In genomic region chr13:45683991-45684390, GRCm38 (mm10) we compare ENCODE assay signal across 16 mouse cellular contexts.
DNase-seq lines count a peak whose midpoint lies in the region; ATAC-seq and TF ChIP-seq lines count a peak whose summit lies in the region.
"Had no signal": no experiment of that assay in that cellular context is flagged by ENCODE, and none has a peak within 500 bp of the region (broad histone marks: within the 10 kb centered on the region; RNA-seq: fewer than 3 reads in every experiment).

No protein-coding gene starts in this region.

- H3K27ac ChIP-seq in heart, embryonic 10.5 days: peak overlapping the region; percentile 82; the same call in 1 of the 2 replicates
- no peak overlapping the region for H3K27ac ChIP-seq in liver, postnatal 0 days (ENCODE audit: low read depth)
- H3K27ac ChIP-seq in liver, embryonic 11.5 days (ENCODE audit: low read depth, low read length): no peak overlapping the region
- no peak overlapping the region for H3K27ac ChIP-seq in CH12.LX (ENCODE audit: insufficient read depth, low read depth)
- no peak overlapping the region for H3K27ac ChIP-seq in cortical plate, adult 2 months (ENCODE audit: insufficient read depth, low read length)
- no peak overlapping the region for H3K27ac ChIP-seq in intestine, embryonic 15.5 days
- H3K27ac ChIP-seq: embryonic facial prominence, embryonic 13.5 days; forebrain, embryonic 15.5 days; hindbrain, embryonic 10.5 days; limb, embryonic 12.5 days; midbrain, embryonic 15.5 days had no signal

- WGBS in heart, embryonic 10.5 days: 83% methylated on average over 3 of the region's 3 CpGs
- 61% methylated on average over 3 of the region's 3 CpGs for WGBS in liver, postnatal 0 days (ENCODE audit: insufficient replicate concordance)
- 73% methylated on average over 3 of the region's 3 CpGs for WGBS in liver, embryonic 11.5 days
- 75% methylated on average over 3 of the region's 3 CpGs for WGBS in intestine, embryonic 15.5 days

- TF ChIP-seq RAD21 in CH12.LX (IDR thresholded peaks at IDR 0.05; ENCODE audit: low read depth, low read length): peak; percentile 62

- no peak for TF ChIP-seq POLR2A in CH12.LX (IDR thresholded peaks at IDR 0.05; ENCODE audit: low read depth, low read length)
- no peak for TF ChIP-seq POLR2A in cortical plate, adult 2 months (IDR thresholded peaks at IDR 0.05; ENCODE audit: extremely low read depth, insufficient read depth, low read length)

- no peak overlapping the region for H3K4me2 ChIP-seq in liver, postnatal 0 days (ENCODE audit: low read depth, low read length)
- no peak overlapping the region for H3K4me2 ChIP-seq in liver, embryonic 11.5 days
- no peak overlapping the region for H3K4me2 ChIP-seq in CH12.LX (ENCODE audit: insufficient read depth, low read depth, poor library complexity, severe bottlenecking)
- no peak overlapping the region for H3K4me2 ChIP-seq in intestine, embryonic 15.5 days (replicated peaks)
- H3K4me2 ChIP-seq: embryonic facial prominence, embryonic 13.5 days; forebrain, embryonic 15.5 days; limb, embryonic 12.5 days; midbrain, embryonic 15.5 days had no signal

- in situ Hi-C loops in CH12.LX (cut with MboI; ENCODE audit: low pct_ligation_motif_present, low pct_unique_long_range_greater_than_20kb, low sequenced_read_pairs): loop anchor here (25.0 kb wide), 1 partner anchor 278 kb away; the partner anchor contains the start of gene Atxn1

- intact Hi-C loops in heart, postnatal 25 days (cut with DNase I): loop anchor here (5.0 to 10.0 kb wide), 3 partner anchors 107 to 481 kb away; no protein-coding TSS in a partner anchor

- H3K4me3 ChIP-seq in heart, embryonic 10.5 days: no peak overlapping the region
- H3K4me3 ChIP-seq in liver, postnatal 0 days (ENCODE audit: low read depth, low read length): no peak overlapping the region
- H3K4me3 ChIP-seq in liver, embryonic 11.5 days (ENCODE audit: low read depth, low read length): no peak overlapping the region
- no peak overlapping the region for H3K4me3 ChIP-seq in CH12.LX (replicated peaks in 1 of 3; ENCODE audit: low read depth in 2 of 3, low read length in 2 of 3, poor library complexity in 1 of 3)
- H3K4me3 ChIP-seq in cortical plate, adult 2 months (ENCODE audit: insufficient read depth, low read length): no peak overlapping the region
- H3K4me3 ChIP-seq in intestine, embryonic 15.5 days (replicated peaks): no peak overlapping the region
- H3K4me3 ChIP-seq: embryonic facial prominence, embryonic 13.5 days; forebrain, embryonic 15.5 days; hindbrain, embryonic 10.5 days; limb, embryonic 12.5 days; midbrain, embryonic 15.5 days had no signal

- TF ChIP-seq CTCF in liver, postnatal 0 days (IDR thresholded peaks at IDR 0.05; ENCODE audit: low read depth): peak; percentile 58
- peak; percentile 9 to 81; a peak in 2 of 4 replicates for TF ChIP-seq CTCF in CH12.LX (conservative IDR thresholded peaks at IDR 0.05 in 1 of 2, IDR thresholded peaks at IDR 0.05 in 1 of 2; ENCODE audit: low read depth in 2 of 2, low read length in 2 of 2)
- TF ChIP-seq CTCF in cortical plate, adult 2 months (IDR thresholded peaks at IDR 0.05; ENCODE audit: extremely low read depth, insufficient read depth, low read length): peak; percentile 41; the same call in 1 of the 2 replicates

- H3K9me3 ChIP-seq in heart, embryonic 10.5 days: no peaks in the 10 kb centered on the region
- no peaks in the 10 kb centered on the region for H3K9me3 ChIP-seq in liver, postnatal 0 days (ENCODE audit: low read length)
- no peaks in the 10 kb centered on the region for H3K9me3 ChIP-seq in liver, embryonic 11.5 days (ENCODE audit: control insufficient read depth, low read length)
- H3K9me3 ChIP-seq in CH12.LX (replicated peaks; ENCODE audit: low read length): no peaks in the 10 kb centered on the region
- H3K9me3 ChIP-seq in intestine, embryonic 15.5 days: no peaks in the 10 kb centered on the region
- H3K9me3 ChIP-seq: embryonic facial prominence, embryonic 13.5 days; forebrain, embryonic 15.5 days; hindbrain, embryonic 10.5 days; limb, embryonic 12.5 days; midbrain, embryonic 15.5 days had no signal

- H3K4me1 ChIP-seq in heart, embryonic 10.5 days: peaks cover 28% of the 10 kb centered on the region
- no peaks in the 10 kb centered on the region for H3K4me1 ChIP-seq in liver, postnatal 0 days (ENCODE audit: insufficient read depth)
- H3K4me1 ChIP-seq in liver, embryonic 11.5 days (replicated peaks; ENCODE audit: control insufficient read depth, insufficient read depth, low read length): no peaks in the 10 kb centered on the region
- H3K4me1 ChIP-seq in CH12.LX (ENCODE audit: control insufficient read depth in 1 of 2, insufficient read depth in 2 of 2): peaks cover 52 to 88% of the 10 kb centered on the region in 2 experiments
- peaks cover 2% of the 10 kb centered on the region; the same call in 1 of the 2 replicates for H3K4me1 ChIP-seq in cortical plate, adult 2 months (ENCODE audit: control insufficient read depth, insufficient read depth, low read length)
- H3K4me1 ChIP-seq in intestine, embryonic 15.5 days (replicated peaks): no peaks in the 10 kb centered on the region
- H3K4me1 ChIP-seq: embryonic facial prominence, embryonic 13.5 days; midbrain, embryonic 15.5 days had no signal

- no peak overlapping the region for H3K9ac ChIP-seq in liver, postnatal 0 days (replicated peaks)
- H3K9ac ChIP-seq in liver, embryonic 11.5 days (ENCODE audit: low read depth, low read length): no peak overlapping the region
- H3K9ac ChIP-seq in CH12.LX (ENCODE audit: insufficient read depth, low read depth): no peak overlapping the region
- no peak overlapping the region for H3K9ac ChIP-seq in intestine, embryonic 15.5 days
- H3K9ac ChIP-seq: embryonic facial prominence, embryonic 13.5 days; forebrain, embryonic 15.5 days; limb, embryonic 12.5 days; midbrain, embryonic 15.5 days had no signal

- DNase-seq in heart, embryonic 10.5 days (ENCODE audit: low spot score): no peak
- DNase-seq in heart, postnatal 25 days (ENCODE audit: low spot score): no peak
- DNase-seq in liver, postnatal 0 days: no peak
- DNase-seq in liver, embryonic 11.5 days (ENCODE audit: low spot score): no peak
- peak; percentile 48 for DNase-seq in CH12.LX (ENCODE audit: extremely low read depth)
- DNase-seq in urinary bladder, postnatal 14 days (ENCODE audit: low spot score): no peak
- DNase-seq: adrenal gland, postnatal 10 days; kidney, postnatal 10 days; right cerebral cortex, postnatal 25 days had no signal

- ATAC-seq in liver, postnatal 0 days: no peak
- no peak for ATAC-seq in liver, embryonic 11.5 days (replicated peaks; ENCODE audit: low FRiP score)
- ATAC-seq in intestine, embryonic 15.5 days: no peak
- ATAC-seq: forebrain, embryonic 15.5 days; midbrain, embryonic 15.5 days had no signal

- H3K36me3 ChIP-seq in heart, embryonic 10.5 days: no peaks in the 10 kb centered on the region
- H3K36me3 ChIP-seq in liver, postnatal 0 days (replicated peaks; ENCODE audit: insufficient read depth, low read length): no peaks in the 10 kb centered on the region
- H3K36me3 ChIP-seq in liver, embryonic 11.5 days (ENCODE audit: control insufficient read depth, insufficient read depth, low read length): no peaks in the 10 kb centered on the region
- H3K36me3 ChIP-seq in CH12.LX (replicated peaks in 1 of 2; ENCODE audit: control insufficient read depth in 1 of 2, insufficient read depth in 1 of 2, low read length in 1 of 2): peaks cover 11 to 37% of the 10 kb centered on the region in 2 experiments
- no peaks in the 10 kb centered on the region for H3K36me3 ChIP-seq in intestine, embryonic 15.5 days
- H3K36me3 ChIP-seq: embryonic facial prominence, embryonic 13.5 days; forebrain, embryonic 15.5 days; hindbrain, embryonic 10.5 days; limb, embryonic 12.5 days; midbrain, embryonic 15.5 days had no signal

- peaks cover 10% of the 10 kb centered on the region; the same call in 1 of the 2 replicates for H3K79me2 ChIP-seq in CH12.LX (replicated peaks; ENCODE audit: control insufficient read depth, extremely low read depth, insufficient read depth, poor library complexity, severe bottlenecking)

- dilution Hi-C loops in CH12.LX (cut with MboI; ENCODE audit: extremely low pct_ligation_motif_present, extremely low pct_unique_long_range_greater_than_20kb, low sequenced_read_pairs): no loop called here

- TF ChIP-seq EP300 in liver, postnatal 0 days (IDR thresholded peaks at IDR 0.05; ENCODE audit: low read depth): no peak
- no peak for TF ChIP-seq EP300 in CH12.LX (IDR thresholded peaks at IDR 0.05; ENCODE audit: low read length)

- H3K27me3 ChIP-seq in heart, embryonic 10.5 days (ENCODE audit: insufficient read depth, poor library complexity, severe bottlenecking): no peaks in the 10 kb centered on the region
- no peaks in the 10 kb centered on the region for H3K27me3 ChIP-seq in liver, postnatal 0 days (ENCODE audit: insufficient read depth, low read length)
- no peaks in the 10 kb centered on the region for H3K27me3 ChIP-seq in liver, embryonic 11.5 days (replicated peaks; ENCODE audit: control insufficient read depth, insufficient read depth, low read length)
- no peaks in the 10 kb centered on the region for H3K27me3 ChIP-seq in CH12.LX (replicated peaks)
- no peaks in the 10 kb centered on the region for H3K27me3 ChIP-seq in intestine, embryonic 15.5 days (replicated peaks)
- H3K27me3 ChIP-seq: embryonic facial prominence, embryonic 13.5 days; forebrain, embryonic 15.5 days; limb, embryonic 12.5 days; midbrain, embryonic 15.5 days had no signal

TF ChIP-seq in CH12.LX, 34 proteins besides CTCF, POLR2A, EP300 and RAD21:
- TF ChIP-seq NRF1 (IDR thresholded peaks at IDR 0.05; ENCODE audit: low read depth, low read length): no peak
- no peak for TF ChIP-seq ZMIZ1 (IDR thresholded peaks at IDR 0.05; ENCODE audit: low read depth, low read length)
- no peak for TF ChIP-seq SIN3A (IDR thresholded peaks at IDR 0.05; ENCODE audit: low read length)
- no peak for TF ChIP-seq ETS1 (conservative IDR thresholded peaks at IDR 0.05; ENCODE audit: low read depth, low read length)
- TF ChIP-seq SMC3 (IDR thresholded peaks at IDR 0.05; ENCODE audit: low read depth, low read length): peak; percentile 68
- no peak for TF ChIP-seq MXI1 (IDR thresholded peaks at IDR 0.05; ENCODE audit: low read depth, low read length)
- no peak for TF ChIP-seq USF1 (IDR thresholded peaks at IDR 0.05; ENCODE audit: low read depth, low read length)
- no peak for TF ChIP-seq UBTF (IDR thresholded peaks at IDR 0.05; ENCODE audit: low read depth, low read length)
- no peak; the same call in 1 of the 2 replicates for TF ChIP-seq ZC3H11A (IDR thresholded peaks at IDR 0.05; ENCODE audit: low read depth, low read length)
- no peak for TF ChIP-seq JUND (conservative IDR thresholded peaks at IDR 0.05; ENCODE audit: low read depth, low read length)
- TF ChIP-seq TBP (conservative IDR thresholded peaks at IDR 0.05; ENCODE audit: low read depth, low read length): no peak
- TF ChIP-seq CHD2 (IDR thresholded peaks at IDR 0.05; ENCODE audit: low read length): no peak
- peak; percentile 88; the same call in 1 of the 2 replicates for TF ChIP-seq MYC (IDR thresholded peaks at IDR 0.05; ENCODE audit: low read depth, low read length)
- no peak for TF ChIP-seq MAX (IDR thresholded peaks at IDR 0.05; ENCODE audit: low read length)
